Mouse (Mus musculus) right cerebral cortex, postnatal 36 days (tissue): Measurements from ENCODE around the gene Cplane1.
"Not testable (repeated sequence)": the region's sequence is repeated elsewhere in the genome, so short reads cannot be mapped to it uniquely, and the experiment has no call there.

Source experiments
- DNase-seq, 2 experiments: peaks; one replicate each; pipeline ENCODE4 v3.0.0; 2022; ENCODE audit warnings: low spot score in 2 of 2, mixed read lengths in 1 of 2

The Cplane1 gene

DNA sequence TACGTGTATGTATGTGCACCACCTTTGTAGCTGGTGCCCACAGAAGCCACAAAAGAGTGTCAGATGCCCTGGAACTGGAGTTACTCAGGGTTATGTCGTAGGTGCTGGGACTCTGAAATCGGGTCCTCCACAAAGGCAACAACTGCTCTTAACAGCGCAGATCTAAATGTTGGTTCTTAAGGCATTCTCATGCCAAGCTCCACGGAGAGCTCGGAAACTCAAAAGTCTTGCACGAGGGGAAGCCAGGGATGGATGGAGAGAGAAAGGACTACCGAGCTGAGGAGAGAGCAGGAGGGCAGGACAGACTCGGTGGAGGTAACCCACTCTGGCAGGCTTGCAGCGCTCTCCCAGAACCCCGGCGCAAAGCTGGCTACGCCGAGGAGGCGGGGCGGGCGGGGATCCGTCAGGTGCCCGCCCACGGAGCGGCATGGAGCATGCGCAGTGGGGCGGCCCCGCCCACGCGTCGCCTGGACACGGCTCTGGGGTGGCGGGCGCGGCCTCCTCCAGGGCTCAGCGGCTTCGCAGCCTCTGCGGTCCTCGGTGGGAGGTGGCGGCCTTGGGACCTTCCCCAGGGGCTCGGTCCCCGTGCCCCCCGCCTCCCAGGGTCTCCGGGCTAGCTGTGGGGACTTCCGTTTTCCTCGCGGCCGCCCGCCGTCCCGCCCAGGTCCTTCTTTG lies at the start of gene Cplane1:
TSS of gene Cplane1 (plus strand) at position 516 of the 675 bp plus-strand sequence.
- DNase-seq: peak; percentile 89 to 90

- no peak for DNase-seq
Measured at GRCm38 (mm10) chr15:8129281-8129680, 39.6 kb upstream of the Cplane1 start.

- DNase-seq: no peak
Measured at GRCm38 (mm10) chr15:8131268-8131667, 37.6 kb upstream of the Cplane1 start.

GRCm38 (mm10) chr15:8131761-8132160 lies 37.1 kb upstream of the Cplane1 start:
- no peak for DNase-seq

- DNase-seq: no peak
Measured at GRCm38 (mm10) chr15:8135606-8136005, 33.3 kb upstream of the Cplane1 start.

GRCm38 (mm10) chr15:8161841-8162240 lies 7.1 kb upstream of the Cplane1 start:
- DNase-seq: no peak

DNA sequence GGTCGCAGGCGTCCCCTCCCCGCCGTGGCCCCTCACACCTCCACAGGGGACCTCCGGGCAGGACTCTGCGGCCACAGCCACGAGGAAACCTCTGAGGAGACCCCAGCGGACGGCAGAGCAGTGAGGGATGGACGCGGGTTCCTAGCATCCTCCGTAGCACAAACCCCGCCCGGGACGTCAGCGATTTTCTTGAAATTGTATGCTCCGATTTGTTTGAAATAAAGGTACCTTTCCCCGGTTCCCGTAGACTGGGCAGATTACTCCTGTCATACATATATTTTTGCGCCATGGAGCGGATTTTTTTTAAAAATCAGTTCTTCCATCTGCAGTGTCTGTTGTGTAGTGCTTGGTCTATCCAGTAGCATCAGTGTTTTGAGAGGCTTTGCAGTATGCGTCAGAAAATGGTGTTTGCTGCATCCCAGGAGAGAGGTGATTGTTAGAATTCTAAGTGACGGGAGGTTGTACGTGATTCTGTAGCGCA lies 400 bp downstream of the Cplane1 start:
- DNase-seq: peak in 1 of 2 experiments; percentile 40

DNA sequence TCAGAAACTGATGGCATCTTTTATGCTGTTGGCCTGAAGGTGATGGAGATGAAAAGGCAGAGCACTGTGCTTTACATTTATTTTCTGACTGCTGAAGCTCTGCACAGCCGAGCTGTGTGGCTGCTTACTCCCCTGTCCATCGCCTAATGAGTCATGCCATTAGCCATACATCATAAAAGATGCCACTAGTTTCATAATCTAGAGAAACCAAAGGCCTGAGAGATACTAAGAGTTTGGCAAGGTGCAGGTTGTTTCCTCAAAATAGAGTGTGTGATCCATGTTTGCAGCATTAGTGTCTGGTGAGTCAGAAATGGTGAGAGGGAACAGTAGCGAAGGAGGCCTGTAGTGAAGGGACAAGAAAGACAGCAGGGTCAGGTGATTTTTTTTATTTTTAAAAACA lies 20.7 kb downstream of the Cplane1 start:
- DNase-seq: no peak

GRCm38 (mm10) chr15:8190435-8190834 lies 21.5 kb downstream of the Cplane1 start:
- DNase-seq: no peak

DNA sequence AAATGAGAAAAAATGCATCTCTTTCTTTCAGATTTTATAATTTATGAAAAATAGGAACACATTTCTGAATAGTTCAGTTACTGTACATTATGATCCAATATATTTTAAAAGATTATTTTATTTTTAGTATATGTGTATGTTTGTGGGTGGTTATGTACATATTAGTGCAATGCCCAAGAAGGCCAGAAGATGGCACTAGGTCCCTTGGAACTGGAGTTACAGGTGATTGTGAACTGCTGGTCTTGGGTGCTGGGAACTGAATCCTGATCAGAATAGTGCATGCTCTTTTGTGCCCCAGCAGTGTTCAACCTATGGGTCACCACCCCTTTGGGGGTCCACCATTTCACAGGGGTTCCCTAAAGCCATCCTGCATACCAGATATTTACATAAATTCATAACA lies 31.4 kb downstream of the Cplane1 start:
- DNase-seq: no peak

DNA sequence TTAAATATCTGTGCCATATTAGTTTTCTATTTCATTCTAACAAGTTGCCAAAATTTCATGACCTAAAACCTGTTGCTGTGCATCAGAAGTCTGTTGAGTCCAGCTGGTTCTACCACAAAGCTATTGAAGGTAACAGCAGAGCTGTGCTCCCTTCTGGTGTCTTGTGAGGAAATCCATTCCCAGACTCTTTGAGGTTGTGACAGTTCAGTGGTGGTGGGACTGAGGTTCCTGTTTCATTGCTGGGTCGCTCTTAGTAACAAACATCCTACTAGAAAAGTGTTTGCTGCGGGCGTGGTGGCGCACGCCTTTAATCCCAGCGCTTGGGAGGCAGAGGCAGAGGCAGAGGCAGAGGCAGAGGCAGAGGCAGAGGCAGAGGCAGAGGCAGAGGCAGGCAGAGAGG lies 39.5 kb downstream of the Cplane1 start:
- DNase-seq: no peak

GRCm38 (mm10) chr15:8214811-8215210 lies 45.9 kb downstream of the Cplane1 start:
- no peak for DNase-seq

DNA sequence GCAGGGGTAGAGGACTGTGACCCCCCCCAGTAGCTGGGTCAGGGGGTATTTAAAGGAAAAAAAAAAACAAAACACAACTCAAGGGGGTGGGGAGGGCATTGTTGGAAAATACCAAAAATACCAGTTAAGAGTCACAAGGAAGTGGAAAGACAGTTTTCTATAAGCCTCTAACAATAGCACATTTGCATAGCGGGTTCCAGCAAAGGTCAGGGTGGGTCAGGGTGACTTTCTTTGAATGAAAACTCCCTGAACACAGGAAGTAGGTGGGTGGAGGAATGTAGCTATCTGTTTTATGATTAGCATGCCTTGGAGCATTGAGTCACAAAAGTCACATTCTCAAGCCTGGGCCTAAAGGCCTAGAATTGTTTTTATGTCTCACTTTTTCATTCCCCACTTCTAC lies 65.3 kb downstream of the Cplane1 start:
- not testable (repeated sequence) for DNase-seq

DNA sequence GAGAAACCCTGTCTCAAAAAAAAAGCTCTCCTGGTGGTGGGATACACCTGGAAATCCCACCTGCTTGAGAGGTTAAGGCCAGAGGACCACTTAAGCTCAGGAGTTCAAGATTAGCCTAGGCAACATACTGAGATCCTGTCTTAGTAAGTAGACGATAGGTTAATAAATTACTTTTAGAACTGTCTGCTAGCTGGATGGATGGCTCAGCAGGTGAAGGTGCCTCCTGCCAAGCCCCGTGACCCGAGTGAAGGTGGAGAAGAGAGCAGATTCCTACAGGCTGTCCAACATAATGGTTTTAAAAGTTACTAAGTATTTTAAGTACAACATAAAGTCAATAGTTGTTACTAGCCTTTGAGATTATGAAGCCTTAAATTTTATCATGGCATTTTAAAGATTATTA lies 97.0 kb downstream of the Cplane1 start:
- no peak for DNase-seq

DNA sequence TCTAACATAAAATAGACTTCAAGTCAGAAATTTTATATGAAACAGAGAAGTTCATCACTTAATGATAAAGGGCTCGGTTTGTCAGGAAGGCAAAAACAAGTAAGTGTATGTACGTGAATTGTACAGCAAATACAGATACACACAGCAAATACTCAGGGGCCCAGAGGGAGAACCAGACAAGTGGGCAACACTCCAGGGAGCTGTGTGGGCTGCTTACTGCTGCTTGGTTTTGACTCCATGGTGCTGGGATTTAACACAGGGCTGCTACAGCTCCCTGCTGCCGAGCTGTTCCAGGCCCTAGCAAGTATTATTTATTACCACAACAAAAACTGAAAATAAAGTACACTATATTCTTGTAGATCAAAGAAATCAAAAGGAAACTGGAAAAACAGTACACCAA lies 98.3 kb downstream of the Cplane1 start:
- DNase-seq: no peak

DNA sequence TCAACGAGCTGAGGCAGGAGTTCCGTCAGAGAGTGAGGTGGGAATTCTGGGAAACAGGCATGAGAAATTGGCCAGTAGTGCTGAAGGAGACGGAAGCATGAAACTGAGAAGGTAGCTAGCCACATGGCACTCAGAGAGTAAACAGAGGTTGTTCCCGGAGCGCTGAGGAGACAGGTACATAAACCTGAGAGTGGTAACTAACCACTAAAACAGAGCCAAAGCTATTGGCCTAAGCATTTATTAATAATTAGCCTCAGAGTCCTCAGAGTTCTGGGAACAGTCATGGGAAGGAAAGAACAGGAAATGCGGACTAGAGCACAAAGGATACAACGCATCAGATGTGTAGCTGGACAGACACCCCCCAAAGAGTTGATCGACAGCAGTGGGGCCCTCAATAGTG lies 99.3 kb downstream of the Cplane1 start:
- no peak for DNase-seq

- no peak for DNase-seq
Measured at GRCm38 (mm10) chr15:8271952-8272351, 103.0 kb downstream of the Cplane1 start.

- not testable (repeated sequence) for DNase-seq
Measured at GRCm38 (mm10) chr15:8277916-8278315, 109.0 kb downstream of the Cplane1 start.

DNA sequence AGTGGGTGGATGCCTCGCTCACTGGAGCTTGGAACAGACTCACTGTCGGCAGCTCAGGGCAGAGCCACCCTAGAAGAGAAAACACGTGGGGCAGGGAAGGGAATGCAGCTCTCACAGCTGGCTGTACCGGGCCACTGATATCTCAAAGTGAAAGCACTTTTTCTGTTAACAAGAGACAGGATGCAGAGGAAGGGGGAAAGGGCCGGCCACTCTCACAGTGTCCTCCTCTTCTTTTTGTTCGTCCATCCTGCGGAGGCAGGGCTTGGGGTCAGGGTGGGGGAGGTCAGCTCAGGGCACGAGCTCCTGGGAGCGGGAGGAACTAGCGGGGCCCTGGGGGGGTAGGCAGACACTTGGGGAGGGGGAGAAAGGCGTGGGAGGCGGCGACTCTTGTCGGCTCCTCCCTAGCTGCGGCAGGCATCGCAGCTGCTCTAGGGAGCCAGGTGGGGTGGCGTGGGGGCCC lies 110.4 kb downstream of the Cplane1 start:
- DNase-seq: no peak

GRCm38 (mm10) chr15:8279929-8280610 lies 111.2 kb downstream of the Cplane1 start:
- DNase-seq: no peak

GRCm38 (mm10) chr15:8281701-8282100 lies 112.8 kb downstream of the Cplane1 start:
- no peak for DNase-seq

DNA sequence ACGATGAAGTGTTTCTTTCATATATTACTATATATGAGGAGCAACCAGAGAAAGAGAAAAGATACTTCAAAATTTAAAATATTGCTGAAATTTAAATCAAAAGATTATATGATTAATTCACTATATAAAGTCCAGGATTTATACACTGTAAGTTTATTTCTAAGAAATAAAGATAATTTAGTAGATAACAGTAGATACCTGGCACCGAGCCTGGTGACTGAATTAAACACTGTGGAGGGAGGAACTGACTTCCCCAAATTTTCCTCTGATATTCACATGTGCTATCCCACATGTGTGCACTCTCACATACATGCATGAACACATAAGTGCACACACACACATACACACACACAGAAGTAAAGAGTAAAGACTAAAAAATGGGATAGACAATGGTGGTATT lies 113.2 kb downstream of the Cplane1 start:
- no peak for DNase-seq

DNA sequence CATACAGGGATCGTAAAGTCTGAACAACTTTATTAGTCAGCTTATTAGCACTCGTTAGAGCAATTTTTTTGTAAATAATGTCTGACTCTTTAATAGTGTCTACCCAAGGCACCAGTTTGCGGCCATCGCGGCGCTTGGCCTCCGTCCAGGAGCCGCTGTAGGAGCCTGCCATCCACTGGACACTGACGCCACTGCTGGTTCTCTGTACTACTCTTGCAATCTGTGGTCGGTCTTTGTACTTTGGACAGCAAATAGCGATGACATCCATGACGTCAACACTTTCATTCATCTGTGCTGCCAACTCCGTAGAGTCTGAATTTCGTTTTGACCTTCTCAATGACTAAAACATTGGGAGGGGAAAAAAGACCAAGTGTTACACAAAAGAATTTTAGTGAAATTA lies 122.3 kb downstream of the Cplane1 start:
- no peak for DNase-seq
